Mouse (Mus musculus) c-Kit-positive CD71-positive TER-119-negative erythroid progenitor cells, embryonic 14.5 days (primary cell): Measurements from ENCODE around the gene Far2.
A peak's percentile ranks its signal among the peaks of the same experiment; 100 is the strongest.
"Not testable (repeated sequence)": the region's sequence is repeated elsewhere in the genome, so short reads cannot be mapped to it uniquely, and the experiment has no call there.

ENCODE experiments used
- DNase-seq: peaks from one replicate; pipeline ENCODE4 v3.0.0-alpha.2; 2013; ENCODE audit warnings: low read depth

The Far2 gene

GRCm38 (mm10) chr6:148117696-148118095, 70.6 kb downstream of the Far2 start:
- DNase-seq: no peak

DNA sequence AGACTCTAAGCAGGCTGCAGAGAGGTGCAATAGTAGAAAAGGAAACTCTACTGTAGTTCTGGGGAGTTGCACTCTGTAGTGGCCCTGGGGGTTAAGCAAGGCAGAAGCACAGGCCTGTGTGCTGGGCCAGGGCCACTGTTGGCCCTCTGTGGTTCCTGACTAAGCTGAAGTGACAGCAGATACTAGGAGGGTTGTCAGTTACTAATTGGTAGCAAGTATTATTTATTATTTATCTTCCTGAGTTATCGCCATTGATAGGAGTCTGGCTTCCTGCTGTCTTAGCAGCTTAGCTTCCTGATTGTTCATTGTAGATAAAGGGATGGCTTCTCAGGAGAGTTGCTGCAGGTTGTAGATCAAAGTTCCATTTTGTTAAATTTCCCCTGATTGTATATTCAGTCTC, 73.6 kb downstream of the Far2 start:
- DNase-seq: no peak

DNA sequence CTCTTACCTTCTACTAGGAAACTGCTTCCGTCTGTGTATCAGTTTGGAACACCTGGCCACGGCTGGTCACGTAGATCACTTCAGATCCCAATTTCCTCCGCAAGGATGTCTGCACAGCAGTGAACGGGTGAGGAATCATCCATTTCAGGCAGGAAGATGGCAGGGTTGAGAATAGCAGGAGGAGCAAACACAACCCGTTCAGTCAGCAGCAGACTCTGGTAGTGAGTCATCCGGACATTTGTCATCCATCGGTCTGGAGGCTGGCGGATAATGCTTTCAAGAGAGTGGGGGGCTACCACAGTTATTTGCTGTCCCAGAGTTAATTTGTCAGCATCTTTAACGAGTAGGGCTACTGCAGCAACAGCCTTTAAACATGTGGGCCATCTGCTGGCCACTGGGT, 79.8 kb downstream of the Far2 start:
- not testable (repeated sequence) for DNase-seq

DNA sequence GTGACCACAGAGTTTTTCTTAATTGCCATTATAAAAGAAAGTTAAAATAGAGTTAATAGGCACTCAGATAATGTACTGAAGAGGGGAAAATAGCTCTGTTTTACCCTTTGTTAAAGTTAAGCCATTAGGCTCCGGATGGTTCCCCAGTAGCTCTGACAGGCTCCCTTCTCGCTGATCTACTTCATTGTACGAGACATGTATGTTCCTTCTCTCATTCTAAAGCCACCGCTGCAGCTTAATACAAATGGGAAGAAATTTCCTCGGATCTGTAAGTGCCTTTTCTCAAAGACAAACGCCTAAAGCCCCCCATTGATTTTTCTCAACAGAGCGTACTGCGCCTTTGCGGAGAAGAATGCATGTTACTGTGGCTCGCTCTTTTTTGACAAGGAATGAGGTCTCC, 85.3 kb downstream of the Far2 start:
- DNase-seq: no peak

DNA sequence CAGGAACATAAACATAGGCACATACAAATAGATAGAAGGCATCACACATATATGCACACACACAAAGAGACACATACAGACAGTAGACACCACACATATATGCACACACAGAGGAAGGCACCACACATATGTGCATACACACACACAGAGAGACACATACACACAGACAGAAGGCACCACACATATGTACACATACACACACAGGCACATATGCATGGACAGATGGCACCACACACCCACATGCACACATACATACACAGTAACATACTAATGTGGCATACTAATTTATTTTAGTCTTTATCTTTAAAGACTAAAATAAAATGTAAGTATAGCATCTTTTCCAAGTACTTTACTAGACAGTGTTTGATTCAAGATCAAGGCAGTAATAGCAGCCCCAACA, 86.5 kb downstream of the Far2 start:
- DNase-seq: no peak

GRCm38 (mm10) chr6:148135769-148136382, 88.8 kb downstream of the Far2 start:
- peak; percentile 58 for DNase-seq

DNA sequence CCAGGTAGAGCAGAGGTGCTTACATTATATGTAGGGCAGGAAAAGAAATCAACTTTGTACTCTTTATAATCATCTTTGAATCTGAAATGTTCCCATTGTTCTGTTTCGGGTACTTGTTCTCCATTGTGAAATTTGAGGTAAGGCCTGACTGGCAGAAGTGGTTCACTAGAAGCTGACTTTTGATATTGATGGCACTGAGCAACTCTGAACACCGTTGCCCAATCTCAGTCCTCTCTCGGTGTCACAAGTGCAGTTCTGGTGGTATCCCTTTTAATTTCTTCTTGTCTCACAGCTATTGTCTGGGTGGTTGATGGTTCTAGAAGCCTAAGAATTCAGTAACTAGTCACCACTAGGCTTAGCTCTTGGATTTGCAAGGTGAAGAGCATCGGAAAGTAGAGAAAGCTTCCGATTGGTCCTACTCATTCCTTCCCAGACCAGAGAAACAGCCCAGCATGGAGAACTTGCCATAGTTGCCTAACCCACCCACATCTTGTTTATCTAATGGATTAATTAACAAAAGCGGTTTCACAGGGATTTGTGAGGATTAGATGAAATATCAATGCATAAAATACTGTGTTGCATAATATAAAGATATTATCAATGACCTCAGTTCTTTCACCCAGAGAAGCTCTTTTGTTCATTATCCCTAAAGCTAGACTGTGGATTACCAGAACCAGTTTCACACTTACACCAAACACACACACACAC, 92.4 kb downstream of the Far2 start:
- no peak for DNase-seq

GRCm38 (mm10) chr6:148141874-148142273, 94.8 kb downstream of the Far2 start:
- DNase-seq: no peak

DNA sequence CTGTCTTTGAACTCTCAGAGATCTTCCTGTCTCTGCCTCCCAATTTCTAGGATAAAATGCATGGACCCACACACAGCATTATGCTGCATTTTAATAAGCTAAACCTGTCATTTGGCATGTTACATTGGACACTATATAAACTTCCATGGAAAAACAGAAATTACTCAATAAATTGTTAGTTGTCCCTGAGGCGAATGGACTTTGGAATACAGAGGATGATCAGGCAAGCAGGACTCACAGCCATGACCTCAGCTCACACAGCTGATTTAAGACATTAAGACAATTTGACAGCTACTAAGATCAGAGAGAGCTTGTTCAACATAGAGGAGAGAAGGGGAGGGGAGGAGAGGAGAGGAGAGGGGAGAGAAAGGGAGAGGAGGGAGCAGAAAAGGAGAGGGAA, 95.4 kb downstream of the Far2 start:
- no peak for DNase-seq

- not testable (repeated sequence) for DNase-seq
These were observed 105.2 kb downstream of the Far2 start for GRCm38 (mm10) chr6:148152305-148152704.

DNA sequence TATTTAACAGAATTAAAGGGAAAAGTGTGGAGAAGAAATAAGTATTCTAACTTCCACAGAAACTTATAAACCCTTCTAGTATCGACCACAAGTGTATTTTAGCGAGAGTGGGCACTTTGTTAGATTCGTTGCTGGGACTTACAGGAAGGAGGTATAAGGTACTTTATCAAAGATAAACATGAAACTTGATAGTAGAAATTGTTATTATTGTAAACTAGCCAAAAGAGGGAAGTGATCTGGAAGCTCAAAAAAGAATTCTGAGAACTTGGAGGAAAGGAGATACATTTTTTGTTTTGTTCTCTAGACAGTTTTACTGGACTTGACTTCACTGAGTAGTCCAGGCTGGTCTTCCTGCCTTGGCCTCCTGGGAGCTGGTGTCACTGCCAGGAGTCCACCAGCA, 125.8 kb downstream of the Far2 start:
- no peak for DNase-seq

DNA sequence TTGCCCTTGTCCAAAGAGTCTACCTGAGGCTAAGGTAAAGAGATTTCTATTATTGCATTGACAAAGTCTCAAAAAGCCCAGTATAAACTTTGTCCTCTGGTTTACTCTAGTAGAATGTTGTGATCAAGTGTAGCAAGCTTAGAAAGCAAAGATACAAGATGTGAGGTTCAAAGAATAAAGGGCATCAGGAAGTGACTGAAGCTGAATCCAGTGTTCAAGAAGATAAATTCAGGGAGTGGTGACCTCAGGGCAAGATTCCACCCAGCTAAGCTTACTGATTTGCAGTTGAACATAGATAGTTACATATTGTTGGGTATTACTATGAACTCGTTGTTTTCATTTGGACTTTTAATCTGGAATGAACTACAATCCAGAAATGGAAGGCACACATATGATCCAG, 138.6 kb downstream of the Far2 start:
- no peak for DNase-seq

DNA sequence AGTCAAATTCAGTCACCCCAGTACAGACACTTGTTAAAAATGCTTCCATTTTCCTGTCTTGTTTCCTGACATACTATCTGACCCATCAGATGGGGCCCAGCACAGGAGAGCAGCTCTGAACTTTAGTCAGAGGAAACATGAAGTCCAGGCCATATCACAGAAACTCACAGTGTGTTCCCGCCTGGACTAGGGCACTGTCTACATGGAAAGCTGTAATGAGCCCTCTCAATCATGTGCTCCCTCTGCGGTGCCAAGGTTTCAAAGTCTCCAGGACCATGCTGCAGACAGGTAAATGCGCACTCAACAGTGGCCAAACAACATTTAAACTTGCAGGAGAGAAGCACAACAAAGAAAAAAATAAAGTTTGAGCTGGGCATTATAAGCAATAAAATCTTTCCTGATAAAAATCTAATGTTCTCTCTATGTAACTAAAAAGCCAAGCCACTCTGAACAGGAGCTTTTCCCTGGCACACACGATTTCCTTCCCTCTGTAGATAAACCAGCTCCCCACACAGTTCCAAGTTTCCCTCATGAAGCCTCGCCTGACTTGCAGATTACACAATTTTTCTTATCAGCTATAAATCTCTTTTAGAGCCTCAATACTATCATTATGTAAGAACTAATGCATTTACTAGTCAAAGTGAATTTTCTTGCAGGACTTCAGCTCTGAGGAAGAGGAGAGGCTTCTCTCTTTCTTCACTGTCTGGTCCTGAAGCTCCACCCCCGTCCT, 147.1 kb downstream of the Far2 start:
- no peak for DNase-seq

GRCm38 (mm10) chr6:148199177-148199576, 152.1 kb downstream of the Far2 start:
- no peak for DNase-seq

- DNase-seq: no peak
These were observed 152.7 kb downstream of the Far2 start for GRCm38 (mm10) chr6:148199729-148200128.

GRCm38 (mm10) chr6:148205134-148205533, 158.1 kb downstream of the Far2 start:
- DNase-seq: no peak

- no peak for DNase-seq
These were observed 160.5 kb downstream of the Far2 start for GRCm38 (mm10) chr6:148207522-148207921.

- no peak for DNase-seq
These were observed 164.4 kb downstream of the Far2 start for GRCm38 (mm10) chr6:148211391-148211876.

DNA sequence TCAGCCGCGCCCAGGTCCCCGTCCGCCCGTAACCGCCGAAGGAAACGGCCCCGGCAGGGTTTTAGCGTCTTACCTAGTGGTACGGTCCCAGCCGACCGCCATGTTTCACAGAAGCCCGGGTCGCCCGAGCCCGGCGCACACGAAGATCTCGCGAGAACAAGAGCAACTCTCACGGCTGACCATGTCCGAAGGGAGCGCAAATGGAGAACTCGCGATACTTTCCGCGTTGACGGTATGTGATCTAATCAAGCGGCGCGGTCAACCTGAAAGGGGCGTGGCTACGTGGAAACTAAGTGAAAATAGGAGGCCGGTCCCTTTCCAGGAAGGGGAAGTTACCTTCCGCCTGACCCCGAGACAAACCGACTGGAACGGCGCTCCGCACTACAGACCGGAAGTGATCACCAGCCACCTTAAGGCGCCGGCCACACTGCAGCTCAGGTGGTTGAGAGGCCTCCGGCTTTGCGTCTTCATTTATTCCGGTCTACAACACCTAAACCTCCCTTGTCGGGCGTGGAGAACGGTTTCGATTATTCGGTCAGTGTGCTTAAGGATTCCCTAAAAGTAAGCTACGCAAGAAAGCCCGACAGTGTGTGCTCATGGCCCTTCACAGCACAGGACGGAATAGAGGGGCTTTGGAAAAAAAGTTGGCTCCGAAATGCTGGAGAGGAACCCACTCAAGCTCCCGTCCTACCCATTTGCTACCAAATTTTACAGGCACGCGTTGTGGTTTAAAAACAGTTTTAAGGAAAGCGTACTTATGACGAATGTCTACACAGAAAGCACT, 165.0 kb downstream of the Far2 start, which contains the start of gene Ergic2:
TSS of gene Ergic2 (minus strand) at position 478 of the 784 bp plus-strand sequence.
- peak; percentile 100 for DNase-seq

- no peak for DNase-seq
These were observed 167.7 kb downstream of the Far2 start for GRCm38 (mm10) chr6:148214765-148215164.

DNA sequence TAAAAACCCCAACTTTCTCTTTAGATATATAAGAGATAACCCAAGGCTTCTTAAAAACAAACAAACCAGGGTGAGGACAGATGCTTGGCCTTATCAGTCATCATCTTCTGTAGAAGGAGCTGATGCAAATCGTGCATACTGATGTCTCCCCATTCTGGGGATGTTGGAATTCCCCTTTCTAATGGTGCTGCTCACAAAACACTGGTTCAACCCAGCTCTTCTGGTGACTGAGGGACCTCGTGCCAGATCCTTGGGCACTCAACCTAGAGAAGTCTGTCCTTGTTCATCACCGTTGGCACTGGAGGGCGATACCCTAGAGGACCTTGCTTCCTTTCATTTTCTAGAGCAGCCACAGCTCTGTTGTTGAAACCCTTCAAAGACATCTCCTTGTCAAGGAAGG, 169.7 kb downstream of the Far2 start:
- no peak for DNase-seq
